Mouse (Mus musculus): ENCODE results near the gene Olfr1153.

The Olfr1153 gene

DNA sequence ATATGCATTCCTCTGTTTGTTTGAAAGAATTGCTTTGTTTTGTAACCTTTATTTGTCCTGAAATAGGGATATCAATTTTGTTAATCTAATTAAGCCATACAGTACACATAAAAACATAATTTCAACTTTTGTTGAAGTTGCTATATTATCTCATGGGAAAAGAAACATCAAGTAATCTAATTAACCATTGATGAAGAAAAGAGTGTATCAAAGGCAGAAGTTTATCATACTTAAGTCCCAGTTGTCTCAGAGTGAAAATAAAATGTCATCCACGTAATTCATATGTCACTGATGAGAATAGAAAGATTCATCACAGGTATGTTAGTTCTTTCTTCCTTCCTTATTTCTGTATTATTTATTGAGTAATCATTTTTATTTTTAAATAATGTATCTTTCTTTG lies at the start of gene Olfr1153:
Olfr1153 (plus strand) TSS at position 301 of the 400 bp plus-strand sequence.
- in situ Hi-C loops (cut with MboI, MseI): loop anchor here (25.0 kb wide), 1 partner anchor 1443 kb away; the partner anchor contains the start of genes Olfr1232 and Olfr1233

GRCm38 (mm10) chr2:87855562-87855961 lies 39.2 kb upstream of the Olfr1153 start, which contains the start of gene Olfr1151:
Gene Olfr1151 (plus strand): TSS chr2:87855862.
- in situ Hi-C loops (cut with MboI, MseI): no loop called here

- in situ Hi-C loops (cut with MboI, MseI): no loop called here
Measured at GRCm38 (mm10) chr2:87866192-87866591, 28.6 kb upstream of the Olfr1153 start, which contains the start of gene Olfr1152. Gene Olfr1152 (plus strand): TSS chr2:87866492.

DNA sequence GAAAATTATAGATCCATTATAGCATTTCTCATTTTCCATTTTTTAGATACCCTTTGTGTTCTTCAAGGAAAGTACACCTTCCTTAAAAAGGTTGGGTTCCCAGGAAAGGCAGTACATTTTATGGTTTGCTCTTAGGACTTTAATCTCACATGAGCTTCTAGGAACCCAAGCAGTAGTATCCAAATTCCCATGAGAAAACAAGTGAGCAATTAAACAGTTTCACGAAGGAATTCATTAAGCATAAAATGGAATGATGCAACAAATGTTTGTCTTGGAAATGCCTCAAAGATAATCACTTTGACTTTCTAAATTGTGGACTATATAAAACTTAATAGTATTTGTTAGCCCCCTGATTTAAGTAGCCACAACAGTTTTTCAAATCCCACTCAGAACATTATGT lies 10.3 kb downstream of the Olfr1153 start, which contains the start of gene Olfr1154:
Olfr1154 (minus strand) TSS at position 101 of the 400 bp plus-strand sequence.
- in situ Hi-C loops (cut with MboI, MseI): no loop called here

DNA sequence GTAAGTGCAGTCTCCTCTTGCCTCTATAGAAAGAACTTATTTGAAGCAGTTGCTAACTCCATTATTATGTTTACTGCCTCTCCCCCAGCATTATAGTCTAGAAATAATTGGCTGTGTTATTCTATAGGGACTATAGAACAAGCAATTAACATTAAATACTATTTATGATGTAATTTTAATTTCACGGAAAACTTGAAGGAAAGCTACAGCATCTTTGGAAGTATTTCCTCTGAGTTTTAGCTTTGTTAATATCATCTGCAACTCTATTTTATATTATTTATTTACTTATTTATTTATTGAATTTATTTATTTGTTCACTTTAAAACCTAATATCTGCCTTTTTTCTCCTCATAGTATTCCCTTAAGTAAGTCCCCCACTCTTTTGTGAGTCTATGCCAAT lies 50.3 kb downstream of the Olfr1153 start, which contains the start of gene Olfr1155:
Olfr1155 (minus strand) TSS at position 101 of the 400 bp plus-strand sequence.
- in situ Hi-C loops (cut with MboI, MseI): no loop called here

Measured in T-helper 1 cell (primary cell).